Mouse (Mus musculus) liver, embryonic 14.5 days (tissue): ENCODE data around the gene Rab15.

Experiments used
- CTCF ChIP-seq: IDR thresholded peaks from 2 replicates; pipeline ENCODE4 v1.5.1; 2016; ENCODE audit warnings: antibody characterized with exemption, low read depth, control low read depth
- EP300 ChIP-seq: IDR thresholded peaks from 2 replicates; pipeline ENCODE4 v1.6.1; 2016; ENCODE audit warnings: antibody characterized with exemption, low read depth

- TF ChIP-seq CTCF (no peak), EP300 (no peak)
These were observed 42.8 kb downstream of the Rab15 start for GRCm38 (mm10) chr12:76779951-76780350.
